Mouse (Mus musculus): ENCODE data around the gene Map3k6. TPM values are rescaled to one million over a fixed set of nuclear protein-coding genes. Genes with fewer than 3 reads are reported as not detected.

Gene Map3k6
- polyA plus RNA-seq (2017; shearing (Covaris generic)) = not detected

DNA sequence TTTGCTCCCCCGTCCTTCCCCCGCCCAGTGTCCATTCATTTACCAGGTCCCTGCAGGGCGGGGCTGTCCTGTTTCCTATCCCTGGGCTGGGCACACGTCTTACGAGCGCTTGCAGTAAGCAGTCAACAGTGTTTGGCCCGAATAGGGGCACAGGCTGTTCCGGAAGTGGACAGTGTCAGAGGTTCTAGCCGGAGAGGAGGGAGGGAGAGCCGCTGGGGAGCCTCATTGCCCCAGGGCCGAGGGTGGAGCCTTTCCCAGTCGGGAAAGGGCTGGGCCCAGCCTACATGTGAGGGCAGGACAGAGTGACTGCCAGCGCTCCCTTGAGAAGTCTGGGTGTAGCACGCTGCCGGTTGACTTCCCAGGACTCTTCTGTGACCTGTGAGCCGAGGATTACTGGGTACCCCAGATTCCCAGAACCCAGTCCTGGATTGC is at the start of gene Map3k6:
Map3k6 (plus strand) TSS at position 329 of the 432 bp plus-strand sequence.

DNA sequence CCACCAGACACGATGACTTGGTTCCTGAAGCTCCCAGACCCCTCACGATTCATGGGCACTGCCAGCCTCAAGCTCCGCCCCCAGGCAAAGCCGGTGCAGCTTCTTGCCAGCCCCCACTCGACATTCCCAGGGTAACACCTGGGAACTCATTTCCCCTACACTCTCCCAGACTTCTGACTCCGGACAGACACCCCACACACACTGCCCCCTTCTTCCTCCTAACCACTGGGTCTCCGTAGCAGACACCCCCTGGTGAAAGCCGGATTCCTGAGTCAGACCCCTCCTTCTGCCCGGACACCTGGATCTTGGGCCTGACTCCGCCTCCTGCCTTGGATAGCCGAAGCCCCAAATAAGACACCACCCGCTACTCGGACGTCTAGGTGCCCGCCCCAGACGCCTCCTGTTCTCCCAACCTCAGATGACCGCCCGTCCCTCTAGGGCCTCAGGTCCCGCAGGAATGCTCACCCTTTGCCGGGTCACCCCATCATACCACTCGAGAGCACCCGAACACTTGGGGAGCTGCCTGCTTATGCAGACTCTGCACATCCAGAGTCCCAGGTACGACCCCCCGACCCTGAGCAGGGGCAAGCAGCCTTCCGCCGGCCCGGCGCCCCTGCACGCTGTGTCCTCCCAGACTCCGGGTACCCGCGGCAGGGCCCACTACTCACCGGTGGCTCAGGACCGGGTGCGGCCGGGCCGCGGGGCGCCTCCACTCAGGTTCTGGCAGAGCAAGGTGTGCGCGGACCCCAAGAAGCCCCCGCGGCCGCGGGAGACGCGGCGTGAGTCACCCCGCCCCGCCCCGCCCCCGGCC is 28.7 kb upstream of the Map3k6 start, which contains the start of the genes Cd164l2 and Gpr3:
Cd164l2 (plus strand) TSS at position 381 of the 811 bp plus-strand sequence.
Gpr3 (minus strand) TSS at position 786 of the 811 bp plus-strand sequence.

GRCm38 (mm10) chr4:133262882-133263281 is 22.3 kb downstream of the Map3k6 start, which contains the start of gene Sytl1:
Gene Sytl1, minus strand, starts transcription at chr4:133263113.

DNA sequence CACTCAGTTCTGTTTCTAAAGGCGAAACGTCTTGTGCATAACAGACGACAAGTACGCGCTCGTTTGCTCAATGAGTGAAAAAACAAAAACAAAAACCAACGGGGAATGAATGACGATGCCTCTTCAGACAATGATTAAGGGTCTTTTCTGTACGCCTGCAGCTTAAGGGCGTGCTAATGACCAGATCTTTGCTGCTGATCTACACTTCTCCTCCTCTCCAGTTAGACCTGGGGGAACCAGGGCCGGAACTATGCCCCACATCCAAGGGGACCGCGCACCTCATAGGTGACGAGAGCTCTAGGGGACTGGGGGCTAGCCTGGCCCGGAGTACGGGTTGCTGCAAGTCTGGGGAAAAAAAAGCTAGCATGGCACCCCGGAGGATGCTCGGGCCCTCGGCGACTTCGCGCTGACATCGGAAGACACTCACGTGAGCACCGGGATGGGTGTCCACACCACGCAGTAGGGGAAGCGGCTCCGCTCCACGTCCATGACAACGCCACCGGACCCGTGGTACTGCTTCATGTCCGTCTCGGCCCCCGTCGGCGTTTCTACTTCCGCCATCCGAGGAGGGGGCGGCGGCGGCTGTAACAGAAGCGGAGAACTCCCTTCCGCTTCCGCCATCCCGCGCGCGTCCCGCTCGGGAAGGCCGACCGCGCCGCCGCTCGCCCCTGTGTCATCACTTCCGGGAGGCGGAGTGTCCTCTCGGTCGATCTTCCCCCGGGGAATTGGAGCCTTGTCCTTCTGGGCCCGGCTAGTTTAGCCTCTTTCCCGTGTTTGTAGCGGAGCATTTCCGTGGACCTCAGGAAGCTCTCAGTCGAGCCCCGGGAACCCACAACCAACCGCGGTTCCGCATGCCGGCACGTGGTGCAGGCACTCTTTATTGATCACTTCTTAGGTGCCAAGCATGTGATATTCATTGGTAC is 36.7 kb downstream of the Map3k6 start, which contains the start of gene Tmem222:
Tmem222 (minus strand) TSS at position 689 of the 923 bp plus-strand sequence.

Other genes with a start within 250 kb of the Map3k6 start
- gene Ahdc1, start 229.6 kb upstream of the Map3k6 start, polyA plus RNA-seq (2017; shearing (Covaris generic)) = 5.4 TPM
- gene Wasf2, start 110.3 kb upstream of the Map3k6 start, polyA plus RNA-seq (2017; shearing (Covaris generic)) = 110 TPM
- not detected for gene Cd164l2, start 28.7 kb upstream of the Map3k6 start, polyA plus RNA-seq (2017; shearing (Covaris generic))
- 0.69 TPM for gene Gpr3, start 28.3 kb upstream of the Map3k6 start, polyA plus RNA-seq (2017; shearing (Covaris generic))
- 8.7 TPM for gene Sytl1, start 22.3 kb downstream of the Map3k6 start, polyA plus RNA-seq (2017; shearing (Covaris generic))
- 51.7 TPM for gene Tmem222, start 37.0 kb downstream of the Map3k6 start, polyA plus RNA-seq (2017; shearing (Covaris generic))
- 5.6 TPM for gene Wdtc1, start 112.7 kb downstream of the Map3k6 start, polyA plus RNA-seq (2017; shearing (Covaris generic))
- gene Slc9a1, start 128.9 kb downstream of the Map3k6 start, polyA plus RNA-seq (2017; shearing (Covaris generic)) = 17.2 TPM
- gene Tent5b, start 239.3 kb downstream of the Map3k6 start, polyA plus RNA-seq (2017; shearing (Covaris generic)) = 0.16 TPM